8 mouse cellular contexts compared by ENCODE assay signal in genomic region chr1:180850316-180851270, GRCm38 (mm10). TPM values are rescaled to one million over a fixed set of nuclear protein-coding genes. Genes with fewer than 3 reads are reported as not detected.
DNase-seq lines count a peak whose midpoint lies in the region; ATAC-seq lines count a peak whose summit lies in the region.

TSS of gene Sde2 (plus strand) at chr1:180851127.

- H3K27ac ChIP-seq in hindbrain, embryonic 12.5 days: peak within 1 kb of the TSS; percentile 99

- peaks cover 4% of the 10 kb centered on the region; the same call in 1 of the 2 replicates for H3K36me3 ChIP-seq in hindbrain, embryonic 12.5 days

- ATAC-seq in hindbrain, embryonic 12.5 days (ENCODE audit: low FRiP score): peak; percentile 98

- H3K4me3 ChIP-seq in hindbrain, embryonic 12.5 days: peak within 1 kb of the TSS; percentile 54

- peak; percentile 100 for DNase-seq in NIH3T3 (ENCODE audit: low read depth)
- peak; percentile 100 for DNase-seq in cerebellum, postnatal 10 days
- peak; percentile 100 for DNase-seq in frontal cortex, postnatal 10 days (ENCODE audit: low spot score in 2 of 2)
- peak; percentile 100 for DNase-seq in layer of hippocampus, postnatal 14 days (ENCODE audit: low spot score in 2 of 2)
- DNase-seq in lung, postnatal 14 days: peak; percentile 100
- DNase-seq in retina, adult 2 months (ENCODE audit: low read depth, low spot score): peak; percentile 100
- DNase-seq in thymus, postnatal 36 days: peak; percentile 100

- under 1% methylated on average over 75 of the region's 77 CpGs for WGBS in hindbrain, embryonic 12.5 days

- no peaks in the 10 kb centered on the region for H3K27me3 ChIP-seq in hindbrain, embryonic 12.5 days

- H3K4me2 ChIP-seq in hindbrain, embryonic 12.5 days (replicated peaks): peak within 1 kb of the TSS; percentile 75

- peak within 1 kb of the TSS; percentile 79 for H3K9ac ChIP-seq in hindbrain, embryonic 12.5 days

- peaks cover 35% of the 10 kb centered on the region for H3K4me1 ChIP-seq in hindbrain, embryonic 12.5 days

- H3K9me3 ChIP-seq in hindbrain, embryonic 12.5 days (replicated peaks): no peaks in the 10 kb centered on the region

RNA-seq across cellular contexts. Expression of gene Sde2, which starts in this region (rescaled TPM):
- 35.6 and 39.7 TPM in 2 replicates for polyA plus RNA-seq in hindbrain, embryonic 12.5 days (2016; fragmentation: Nextera tagmentation; extraction: Ambion mirVana)
- 10 to 100 TPM; 21.2 to 22.8 TPM for total RNA-seq in layer of hippocampus, postnatal 14 days (2021)

Comparison
In these comparisons a context has a peak if more than half of its experiments do, and no peak if none do; other contexts are left out.
1. Peak in every context shown above with its lines: DNase-seq, ATAC-seq, H3K4me3 ChIP-seq and H3K27ac ChIP-seq.